Mouse (Mus musculus) ES-E14 (cell line): Measurements from ENCODE around the gene Ccz1. TPM values are rescaled to one million over a fixed set of nuclear protein-coding genes. Genes with fewer than 3 reads are reported as not detected.

Source experiments
- DNase-seq: peaks from one replicate; pipeline ENCODE4 v3.0.0-alpha.2; 2013; ENCODE audit warnings: low read depth, low spot score
- H3K27ac ChIP-seq: 2 replicates; pipeline ENCODE4 v1.5.1; 2012; ENCODE audit warnings: low read depth, mild to moderate bottlenecking, low read length, moderate library complexity, mixed read lengths; ENCODE audit not compliant: poor library complexity, insufficient read depth, severe bottlenecking
- H3K36me3 ChIP-seq: 2 replicates; pipeline ENCODE4 v1.6.1; 2012; ENCODE audit warnings: mild to moderate bottlenecking, low read length, moderate library complexity, mixed read lengths; ENCODE audit not compliant: control insufficient read depth, poor library complexity, insufficient read depth, severe bottlenecking
- H3K4me1 ChIP-seq, 2 experiments: fragments of 150-350 bp in 1 of 2; sonication (generic) in 1 of 2; 2 replicates each; pipeline ENCODE4 v1.6.1; 2012; ENCODE audit warnings: low read length in 2 of 2, mild to moderate bottlenecking in 1 of 2, mixed read lengths in 1 of 2; ENCODE audit not compliant: control insufficient read depth in 2 of 2, insufficient read depth in 2 of 2, poor library complexity in 1 of 2
- H3K4me3 ChIP-seq, 2 experiments: fragments of 150-350 bp in 1 of 2; sonication (generic) in 1 of 2; 2 replicates each; pipeline ENCODE4 v1.5.1; 2012; ENCODE audit warnings: low read length in 2 of 2, low read depth in 1 of 2, mild to moderate bottlenecking in 1 of 2, mixed read lengths in 1 of 2; ENCODE audit not compliant: insufficient read depth in 1 of 2, poor library complexity in 1 of 2, severe bottlenecking in 1 of 2
- H3K9ac ChIP-seq: 2 replicates; pipeline ENCODE4 v1.6.1; 2012; ENCODE audit warnings: low read depth, mild to moderate bottlenecking, low read length, mixed read lengths; ENCODE audit not compliant: poor library complexity, insufficient read depth, severe bottlenecking
- H3K9me3 ChIP-seq: fragments of 150-350 bp; sonication (generic); 2 replicates; pipeline ENCODE4 v1.6.1; 2012; ENCODE audit warnings: low read depth, mild to moderate bottlenecking, low read length; ENCODE audit not compliant: control insufficient read depth, insufficient read depth
- CHD2 ChIP-seq: IDR thresholded peaks from 2 replicates; pipeline ENCODE4 v1.6.1; 2014; ENCODE audit warnings: mild to moderate bottlenecking, low read depth, low read length, inconsistent platforms
- HCFC1 ChIP-seq: IDR thresholded peaks from 2 replicates; pipeline ENCODE4 v1.6.1; 2012; ENCODE audit warnings: low read length, inconsistent platforms, borderline replicate concordance; ENCODE audit not compliant: insufficient read depth
- MAFK ChIP-seq: IDR thresholded peaks from 2 replicates; pipeline ENCODE4 v1.6.1; 2014; ENCODE audit warnings: mild to moderate bottlenecking, low read depth, low read length, inconsistent platforms; ENCODE audit not compliant: insufficient read depth
- ZC3H11A ChIP-seq: IDR thresholded peaks from 2 replicates; pipeline ENCODE4 v1.6.1; 2012; ENCODE audit warnings: low read depth, mild to moderate bottlenecking, inconsistent platforms, low read length, borderline replicate concordance
- ZNF384 ChIP-seq: IDR thresholded peaks from 2 replicates; pipeline ENCODE4 v1.6.1; 2012; ENCODE audit warnings: low read depth, low read length, inconsistent platforms
- in situ Hi-C, 2 experiments: fragments of 600-800 bp; cut with MboI; formaldehyde crosslinking; loops; one replicate each; pipeline ENCODE4 v1.15.1; 2025; ENCODE audit warnings: low sequenced_read_pairs in 2 of 2, inconsistent platforms in 1 of 2; ENCODE audit not compliant: unreplicated experiment in 2 of 2
- total RNA-seq: library from RNA; depleted of rRNA; stranded (reverse); fragments of 300-350 nt; gene quantifications from 2 replicates; pipeline ENCODE4 v1.2.3, GENCODE M21; 2012

Ccz1 gene
- total RNA-seq, 1 experiment = 75.8 TPM

- in situ Hi-C loops = no loop called here
- H3K4me3 ChIP-seq = no peak overlapping the region
Observed at GRCm38 (mm10) chr5:143975631-143975933, 39.1 kb downstream of the Ccz1 start.

GRCm38 (mm10) chr5:143974931-143975630 lies 39.6 kb downstream of the Ccz1 start:
- Histone ChIP-seq H3K4me1 (peaks cover 0 to 2% of the 10 kb centered on the region in 2 experiments; a peak in 1 of 4 replicates), H3K9ac (no peak overlapping the region), H3K36me3 (no peaks in the 10 kb centered on the region), H3K4me3 (no peak overlapping the region), H3K9me3 (no peaks in the 10 kb centered on the region), H3K27ac (no peak overlapping the region)
- TF ChIP-seq ZNF384 (peak; percentile 77), CHD2 (no peak), MAFK (no peak), HCFC1 (no peak), ZC3H11A (peak; percentile 31; the same call in 1 of the 2 replicates)
- DNase-seq = peak; percentile 59
- in situ Hi-C loops = no loop called here

More at GRCm38 (mm10) chr5:143975631-143975933, 39.1 kb downstream of the Ccz1 start:
- TF ChIP-seq ZC3H11A (no peak), HCFC1 (no peak), CHD2 (no peak), ZNF384 (no peak)
- Histone ChIP-seq H3K4me1 (peaks cover 0 to 2% of the 10 kb centered on the region in 2 experiments; a peak in 1 of 4 replicates), H3K9ac (no peak overlapping the region), H3K9me3 (no peaks in the 10 kb centered on the region), H3K27ac (no peak overlapping the region), H3K36me3 (no peaks in the 10 kb centered on the region)
- DNase-seq = no peak

GRCm38 (mm10) chr5:143972628-143973027 lies 42.0 kb downstream of the Ccz1 start:
- Histone ChIP-seq H3K9me3 (no peaks in the 10 kb centered on the region), H3K9ac (no peak overlapping the region), H3K27ac (no peak overlapping the region), H3K4me1 (peaks cover 0 to 2% of the 10 kb centered on the region in 2 experiments; a peak in 1 of 4 replicates), H3K4me3 (no peak overlapping the region), H3K36me3 (no peaks in the 10 kb centered on the region)
- DNase-seq = no peak
- in situ Hi-C loops = no loop called here
- TF ChIP-seq ZNF384 (no peak), ZC3H11A (no peak), MAFK (no peak), HCFC1 (no peak), CHD2 (no peak)

- DNase-seq = no peak
- no peak for TF ChIP-seq MAFK
- no peak for TF ChIP-seq ZNF384
- TF ChIP-seq ZC3H11A = no peak
- no peak for TF ChIP-seq HCFC1
- no peak for TF ChIP-seq CHD2
- Histone ChIP-seq H3K36me3 (no peaks in the 10 kb centered on the region), H3K4me1 (no peaks in the 10 kb centered on the region), H3K4me3 (no peak overlapping the region), H3K27ac (no peak overlapping the region), H3K9me3 (no peaks in the 10 kb centered on the region), H3K9ac (no peak overlapping the region)
- in situ Hi-C loops = no loop called here
Observed at GRCm38 (mm10) chr5:143966671-143967070, 48.0 kb downstream of the Ccz1 start.

GRCm38 (mm10) chr5:143965586-143966345 lies 48.9 kb downstream of the Ccz1 start:
- no peak overlapping the region for H3K4me3 ChIP-seq
- H3K9ac ChIP-seq = no peak overlapping the region
- in situ Hi-C loops = no loop called here
- TF ChIP-seq ZC3H11A (no peak), HCFC1 (no peak), MAFK (no peak), ZNF384 (no peak), CHD2 (no peak)
- no peak overlapping the region for H3K27ac ChIP-seq
- no peaks in the 10 kb centered on the region for H3K4me1 ChIP-seq
- no peaks in the 10 kb centered on the region for H3K36me3 ChIP-seq
- no peak for DNase-seq
- H3K9me3 ChIP-seq = no peaks in the 10 kb centered on the region
